Mouse (Mus musculus) embryo, embryonic 11.5 days (tissue): ENCODE measurements around the gene Myo1a.

Experiments
- DNase-seq: peaks from one replicate; pipeline ENCODE4 v3.0.0-alpha.2; 2012; ENCODE audit warnings: low read depth, low spot score

Myo1a gene

GRCm38 (mm10) chr10:127674794-127675522 lies 30.0 kb upstream of the Myo1a start:
- no peak for DNase-seq

GRCm38 (mm10) chr10:127675859-127676398 lies 29.0 kb upstream of the Myo1a start:
- no peak for DNase-seq

GRCm38 (mm10) chr10:127676691-127677548 lies 28.1 kb upstream of the Myo1a start:
- peak; percentile 97 for DNase-seq

DNA sequence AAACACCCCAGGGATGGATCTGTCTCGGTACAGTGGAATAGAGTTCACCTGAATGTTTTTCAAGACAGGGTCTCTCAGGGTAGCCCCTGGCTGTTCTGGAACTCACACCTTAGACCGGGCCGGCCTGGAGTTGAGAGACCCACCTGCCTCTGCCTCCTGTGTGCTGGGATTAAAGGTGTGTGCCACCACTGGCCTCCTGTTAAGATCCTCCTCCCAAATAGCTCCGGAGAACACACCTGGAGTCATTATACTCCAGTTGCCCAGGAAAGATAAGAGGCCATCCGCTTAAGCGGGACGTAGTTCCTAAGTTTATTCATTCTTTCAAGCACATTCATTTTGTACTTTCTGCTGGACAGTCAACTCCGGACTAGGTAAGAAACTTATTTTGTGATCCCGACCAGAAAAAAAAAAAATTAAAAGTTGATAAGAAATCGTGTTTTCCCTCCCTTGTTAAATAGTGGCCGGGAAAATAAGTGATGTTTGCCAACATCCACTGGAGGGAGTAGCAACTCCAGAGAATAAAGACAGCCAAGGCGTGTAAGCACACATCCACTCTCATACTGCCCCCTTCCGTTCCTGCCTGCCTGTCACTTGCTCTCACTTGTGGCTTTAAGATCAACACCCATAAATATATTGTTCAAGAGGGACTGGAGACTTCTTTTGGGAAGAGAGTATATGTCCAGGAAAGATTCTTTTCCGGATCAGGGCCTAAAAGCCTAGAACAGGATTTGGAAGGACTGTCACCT lies 27.2 kb upstream of the Myo1a start:
- peak; percentile 59 for DNase-seq

- no peak for DNase-seq
These were observed 25.8 kb upstream of the Myo1a start for GRCm38 (mm10) chr10:127679208-127679607.

GRCm38 (mm10) chr10:127679881-127680280 lies 25.1 kb upstream of the Myo1a start:
- DNase-seq: no peak

DNA sequence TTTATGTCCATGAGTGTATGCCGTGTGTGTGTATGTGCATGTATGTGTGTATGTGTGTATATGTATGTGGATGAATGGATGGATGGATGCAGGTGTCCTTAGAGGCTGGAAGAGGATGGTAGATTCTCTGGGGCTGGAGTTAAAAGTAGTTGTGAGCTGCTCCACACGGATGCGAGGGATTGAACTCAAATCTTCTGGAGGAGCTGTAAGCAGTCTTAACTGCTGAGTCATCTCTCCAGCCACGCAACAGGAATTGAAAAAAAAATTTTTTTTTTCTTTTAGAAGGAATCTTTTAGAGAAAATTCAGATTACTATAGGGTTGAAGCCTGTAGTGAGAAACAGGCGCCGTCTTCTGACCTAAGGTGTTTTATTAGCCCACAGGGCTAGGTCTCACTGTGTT lies 22.1 kb upstream of the Myo1a start:
- DNase-seq: no peak

GRCm38 (mm10) chr10:127691053-127691452 lies 13.9 kb upstream of the Myo1a start:
- no peak for DNase-seq

GRCm38 (mm10) chr10:127694636-127695035 lies 10.3 kb upstream of the Myo1a start:
- no peak for DNase-seq

GRCm38 (mm10) chr10:127695775-127696174 lies 9.2 kb upstream of the Myo1a start:
- no peak for DNase-seq

GRCm38 (mm10) chr10:127698966-127699365 lies 6.0 kb upstream of the Myo1a start:
- no peak for DNase-seq

GRCm38 (mm10) chr10:127703299-127703698 lies 1.7 kb upstream of the Myo1a start:
- DNase-seq: no peak

DNA sequence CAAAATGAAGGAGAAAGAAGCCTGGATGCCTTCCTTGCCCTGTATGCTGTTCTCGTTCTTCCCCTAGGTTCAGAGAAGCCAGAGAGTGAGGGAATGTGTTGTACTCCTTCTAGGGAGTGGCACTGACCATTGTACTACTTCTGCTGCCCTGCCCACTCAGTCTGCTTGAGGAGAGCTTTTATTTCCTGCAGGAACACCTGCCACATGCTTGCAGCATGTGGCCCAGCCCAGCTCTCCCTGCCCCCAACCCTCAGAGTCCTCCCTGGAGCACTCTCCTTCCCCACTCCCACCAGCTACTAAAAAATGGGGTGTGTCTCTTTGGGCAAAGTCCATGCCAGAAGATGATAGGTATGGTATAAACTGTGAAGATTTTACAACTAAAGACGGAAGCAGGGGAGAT lies 677 bp upstream of the Myo1a start:
- DNase-seq: no peak

DNA sequence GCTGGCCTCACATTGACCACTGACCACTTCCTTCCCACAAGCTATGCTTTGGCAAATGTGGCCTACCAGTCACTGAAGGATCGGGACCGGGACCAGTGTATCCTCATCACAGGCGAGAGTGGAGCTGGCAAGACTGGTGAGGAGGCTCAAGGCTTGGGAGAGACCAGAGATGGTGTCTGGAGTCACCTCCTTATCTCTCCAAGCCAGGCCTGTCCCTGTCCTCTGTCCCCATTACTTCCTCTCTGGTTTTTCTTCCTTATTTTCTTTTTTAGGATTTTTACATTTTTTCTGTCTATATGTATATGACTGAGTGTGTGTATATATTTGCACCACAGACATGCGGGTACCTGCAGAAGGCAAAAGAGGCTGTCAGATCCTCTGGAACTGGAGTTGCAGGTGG lies 813 bp downstream of the Myo1a start:
- no peak for DNase-seq

GRCm38 (mm10) chr10:127707721-127708120 lies 2.8 kb downstream of the Myo1a start:
- no peak for DNase-seq

- no peak for DNase-seq
These were observed 3.9 kb downstream of the Myo1a start for GRCm38 (mm10) chr10:127708850-127709370.

DNA sequence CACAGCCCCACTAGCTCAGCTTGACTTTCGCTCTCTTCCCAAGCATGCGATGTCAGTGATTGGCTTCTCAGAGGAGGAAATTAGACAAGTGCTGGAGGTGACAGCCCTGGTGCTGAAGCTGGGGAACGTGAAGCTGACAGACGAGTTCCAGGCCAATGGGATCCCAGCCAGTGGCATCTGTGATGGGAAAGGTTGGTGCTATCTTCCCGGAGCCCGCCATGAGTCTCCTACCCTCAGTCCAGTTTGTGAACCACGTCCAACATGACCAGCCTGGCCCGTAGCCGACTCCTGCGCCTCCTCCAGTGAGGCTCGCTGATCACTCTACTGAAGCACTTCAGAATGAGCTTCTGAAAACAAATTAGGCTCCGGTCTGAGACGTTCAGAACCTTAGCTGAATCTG lies 5.4 kb downstream of the Myo1a start:
- no peak for DNase-seq

GRCm38 (mm10) chr10:127712736-127713135 lies 7.8 kb downstream of the Myo1a start:
- no peak for DNase-seq

DNA sequence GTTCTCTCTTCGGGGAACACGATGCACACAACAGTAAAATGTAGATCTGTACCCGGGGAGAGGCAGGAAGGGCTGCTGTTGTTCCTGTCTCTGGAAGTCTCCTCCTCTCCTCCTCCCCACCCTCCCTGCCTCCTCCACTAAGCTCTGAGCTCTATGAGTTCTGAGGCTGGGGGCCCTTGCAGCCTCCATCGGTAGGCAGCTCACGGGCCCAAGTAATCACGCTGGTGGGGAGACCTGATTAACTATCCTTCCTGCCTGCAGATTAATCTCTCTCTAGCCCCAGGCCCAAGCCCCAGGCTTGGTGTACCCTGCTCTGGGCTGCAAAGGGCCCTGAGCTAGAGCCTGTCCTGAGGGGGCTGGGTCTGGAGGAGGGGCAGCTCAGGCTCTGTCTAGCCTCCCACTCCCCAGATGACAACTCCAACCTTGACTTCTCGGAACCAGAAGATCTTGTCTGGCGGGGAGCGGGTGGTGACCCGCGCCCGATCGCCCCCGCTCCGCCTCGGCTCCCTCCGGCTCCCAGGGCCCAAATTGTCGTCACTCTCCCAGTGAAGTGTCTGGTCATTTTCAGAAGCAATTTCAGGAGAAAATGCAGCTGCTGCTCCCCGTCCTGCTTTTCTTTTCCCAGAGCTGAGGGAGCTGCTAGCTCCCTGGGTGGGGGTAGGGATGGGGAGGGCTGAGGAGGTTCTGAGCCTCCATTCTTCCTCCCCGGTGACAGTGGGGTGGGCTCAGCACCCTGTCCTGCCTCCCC lies 16.9 kb downstream of the Myo1a start:
- DNase-seq: no peak

GRCm38 (mm10) chr10:127724178-127724577 lies 19.2 kb downstream of the Myo1a start, which contains the start of gene Tac2:
Gene Tac2, plus strand, starts transcription at chr10:127724478.
- no peak for DNase-seq

- DNase-seq: no peak
These were observed 20.2 kb downstream of the Myo1a start for GRCm38 (mm10) chr10:127725136-127725535.
